Mouse (Mus musculus) lung, postnatal 0 days (tissue): Measurements from ENCODE around the gene Pcdh9.

ENCODE experiments used
- CTCF ChIP-seq: IDR thresholded peaks from 2 replicates; pipeline ENCODE4 v1.5.1; 2016; ENCODE audit warnings: antibody characterized with exemption, mild to moderate bottlenecking
- EP300 ChIP-seq: IDR thresholded peaks from 2 replicates; pipeline ENCODE4 v1.6.1; 2016; ENCODE audit warnings: antibody characterized with exemption, mild to moderate bottlenecking, control low read depth

DNA sequence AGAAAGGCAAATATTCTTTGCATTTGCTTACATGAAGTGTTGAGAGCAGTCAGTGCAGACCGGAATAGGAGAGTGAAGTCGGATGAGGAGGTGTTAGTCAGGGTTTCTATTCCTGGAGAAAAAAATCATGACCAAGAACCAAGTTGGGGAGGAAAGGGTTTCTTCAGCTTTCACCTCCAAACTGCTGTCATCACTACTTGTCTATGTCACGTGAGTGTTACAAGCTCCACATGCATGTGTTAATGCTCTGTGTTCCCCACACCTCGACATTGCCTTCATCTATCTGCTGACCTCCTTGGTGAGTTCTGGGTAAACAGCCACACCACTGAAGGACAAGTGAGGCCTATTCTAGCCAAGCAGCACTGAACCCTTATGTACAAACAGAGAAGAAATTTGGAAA, 797.7 kb downstream of the Pcdh9 start:
- TF ChIP-seq CTCF (no peak), EP300 (no peak)
